Mouse (Mus musculus) midbrain, embryonic 12.5 days (tissue): ENCODE results near the gene Ccdc181. TPM values are rescaled to one million over a fixed set of nuclear protein-coding genes. Genes with fewer than 3 reads are reported as not detected.

Experiments
- ATAC-seq: fragments of 200-750 bp; cut with Nextera tagmentation; 2 replicates; pipeline ENCODE4 v1.8.0; 2017; ENCODE audit warnings: low read depth, moderate TSS enrichment, moderate library complexity; ENCODE audit not compliant: low FRiP score
- H3K27ac ChIP-seq: fragments of 300-500 bp; sonication (generic); replicated peaks from 2 replicates; pipeline ENCODE4 v1.5.1; 2016; ENCODE audit warnings: mild to moderate bottlenecking
- H3K27me3 ChIP-seq: fragments of 300-500 bp; sonication (generic); 2 replicates; pipeline ENCODE4 v1.6.1; 2016; ENCODE audit warnings: mild to moderate bottlenecking
- H3K36me3 ChIP-seq: fragments of 300-500 bp; sonication (generic); 2 replicates; pipeline ENCODE4 v1.6.1; 2016
- H3K4me1 ChIP-seq: fragments of 300-500 bp; sonication (generic); 2 replicates; pipeline ENCODE4 v1.6.1; 2016
- H3K4me2 ChIP-seq: fragments of 300-500 bp; sonication (generic); replicated peaks from 2 replicates; pipeline ENCODE4 v1.6.1; 2016; ENCODE audit warnings: mild to moderate bottlenecking, moderate library complexity
- H3K4me3 ChIP-seq: fragments of 300-500 bp; sonication (generic); 2 replicates; pipeline ENCODE4 v1.5.1; 2016; ENCODE audit warnings: mild to moderate bottlenecking
- H3K9ac ChIP-seq: fragments of 300-500 bp; sonication (generic); replicated peaks from 2 replicates; pipeline ENCODE4 v1.6.1; 2016; ENCODE audit warnings: mild to moderate bottlenecking, moderate library complexity
- H3K9me3 ChIP-seq: fragments of 300-500 bp; sonication (generic); 2 replicates; pipeline ENCODE4 v1.6.1; 2016; ENCODE audit warnings: mild to moderate bottlenecking
- WGBS: fragments of 180-500 bp; shearing (Covaris S2); methylation state at CpG from one replicate; pipeline ENCODE4 v1.1.7; 2016; 5-methylcytosine and 5-hydroxymethylcytosine counted together
- polyA plus RNA-seq: library from polyadenylated mRNA; unstranded; fragments of >200 nt; fragmentation: Nextera tagmentation; extraction: Ambion mirVana; gene quantifications from 2 replicates; pipeline ENCODE4 v1.2.1, GENCODE M21; 2016

Ccdc181 gene
- polyA plus RNA-seq, 1 experiment from 2014 or later = 16.8 TPM

DNA sequence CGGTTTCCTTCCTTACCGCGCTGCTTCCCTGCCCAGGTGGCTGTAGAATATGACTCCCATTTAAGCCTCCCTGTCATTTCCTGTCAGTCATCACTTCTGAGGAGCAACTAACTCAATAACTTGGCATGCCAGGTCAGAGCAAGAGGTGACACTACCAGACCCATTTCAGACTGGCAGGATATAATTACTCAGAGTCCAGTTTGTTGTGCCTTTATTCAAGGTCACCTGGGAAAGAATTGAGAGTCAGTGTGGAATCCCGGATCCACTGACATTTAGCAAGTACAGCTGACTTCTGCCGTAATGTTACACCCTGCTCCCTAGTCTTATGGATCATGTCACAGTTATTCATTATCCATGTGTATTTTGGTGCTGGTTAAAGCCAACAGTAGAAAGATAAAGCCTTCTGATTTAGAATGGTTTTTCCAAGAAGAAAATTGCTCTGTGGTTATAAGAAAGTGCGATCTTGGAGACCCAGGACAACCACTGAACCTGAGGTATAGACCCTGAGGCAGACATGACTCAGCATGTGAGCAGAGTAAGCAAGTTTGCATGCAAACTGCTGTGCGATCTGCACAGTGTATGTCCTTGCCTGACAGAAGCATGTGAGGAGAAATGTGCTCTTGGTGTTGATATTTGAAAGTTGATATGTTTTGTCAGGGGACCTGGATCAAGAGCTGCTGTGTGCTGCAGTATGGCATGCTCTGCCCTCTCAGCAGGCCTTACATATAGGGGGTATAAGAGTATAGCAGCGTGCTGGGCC is 24.8 kb upstream of the Ccdc181 start:
- H3K4me2 ChIP-seq = peak overlapping the region; percentile 64
- H3K36me3 ChIP-seq = no peaks in the 10 kb centered on the region
- peaks cover 20% of the 10 kb centered on the region for H3K4me1 ChIP-seq
- no peak overlapping the region for H3K9ac ChIP-seq
- WGBS = 66% methylated on average over 8 of the region's 8 CpGs
- peak overlapping the region; percentile 69; the same call in 1 of the 2 replicates for H3K4me3 ChIP-seq
- peaks cover 12% of the 10 kb centered on the region for H3K27me3 ChIP-seq
- no peak for ATAC-seq
- no peak overlapping the region for H3K27ac ChIP-seq
- no peaks in the 10 kb centered on the region for H3K9me3 ChIP-seq

GRCm38 (mm10) chr1:164251438-164251837 is 23.9 kb upstream of the Ccdc181 start:
- no peak overlapping the region for H3K4me3 ChIP-seq
- WGBS = 85% methylated on average over 1 of the region's 1 CpGs
- no peak overlapping the region for H3K4me2 ChIP-seq
- no peak overlapping the region for H3K9ac ChIP-seq
- no peaks in the 10 kb centered on the region for H3K9me3 ChIP-seq
- no peak for ATAC-seq
- no peak overlapping the region for H3K27ac ChIP-seq
- peaks cover 20% of the 10 kb centered on the region for H3K4me1 ChIP-seq
- peaks cover 9% of the 10 kb centered on the region for H3K27me3 ChIP-seq
- no peaks in the 10 kb centered on the region for H3K36me3 ChIP-seq

DNA sequence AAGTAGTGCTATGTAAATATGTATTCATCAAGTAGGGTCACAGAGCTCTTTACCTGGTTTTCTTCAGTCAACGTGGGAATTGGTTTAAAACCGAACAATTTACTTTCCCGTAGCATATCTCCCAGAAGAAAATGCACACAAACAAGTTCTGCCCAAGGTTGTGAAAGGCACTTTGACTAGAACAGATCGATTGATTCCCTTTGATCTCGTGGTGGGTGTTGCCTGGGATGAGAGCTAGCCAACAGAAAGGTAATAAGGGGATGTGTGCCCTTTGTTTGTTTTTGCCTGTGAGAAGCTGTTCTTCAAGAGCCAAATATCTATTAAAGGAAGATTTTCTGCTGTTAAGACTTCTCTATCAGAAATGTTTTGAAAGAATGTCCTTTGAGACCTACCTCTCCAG is 22.8 kb upstream of the Ccdc181 start:
- Histone ChIP-seq H3K4me3 (no peak overlapping the region), H3K9ac (no peak overlapping the region), H3K27me3 (peaks cover 5% of the 10 kb centered on the region), H3K9me3 (no peaks in the 10 kb centered on the region), H3K4me2 (no peak overlapping the region), H3K27ac (no peak overlapping the region), H3K36me3 (peaks cover 8% of the 10 kb centered on the region), H3K4me1 (peaks cover 20% of the 10 kb centered on the region)
- 78% methylated on average over 5 of the region's 5 CpGs for WGBS
- no peak for ATAC-seq

GRCm38 (mm10) chr1:164254836-164255235 is 20.5 kb upstream of the Ccdc181 start:
- H3K4me3 ChIP-seq = no peak overlapping the region
- peaks cover 10% of the 10 kb centered on the region for H3K4me1 ChIP-seq
- 76% methylated on average over 3 of the region's 3 CpGs for WGBS
- H3K9me3 ChIP-seq = no peaks in the 10 kb centered on the region
- no peak overlapping the region for H3K9ac ChIP-seq
- H3K27me3 ChIP-seq = peaks cover 4% of the 10 kb centered on the region; the same call in 1 of the 2 replicates
- peaks cover 8% of the 10 kb centered on the region for H3K36me3 ChIP-seq
- H3K4me2 ChIP-seq = no peak overlapping the region
- ATAC-seq = no peak
- H3K27ac ChIP-seq = no peak overlapping the region

DNA sequence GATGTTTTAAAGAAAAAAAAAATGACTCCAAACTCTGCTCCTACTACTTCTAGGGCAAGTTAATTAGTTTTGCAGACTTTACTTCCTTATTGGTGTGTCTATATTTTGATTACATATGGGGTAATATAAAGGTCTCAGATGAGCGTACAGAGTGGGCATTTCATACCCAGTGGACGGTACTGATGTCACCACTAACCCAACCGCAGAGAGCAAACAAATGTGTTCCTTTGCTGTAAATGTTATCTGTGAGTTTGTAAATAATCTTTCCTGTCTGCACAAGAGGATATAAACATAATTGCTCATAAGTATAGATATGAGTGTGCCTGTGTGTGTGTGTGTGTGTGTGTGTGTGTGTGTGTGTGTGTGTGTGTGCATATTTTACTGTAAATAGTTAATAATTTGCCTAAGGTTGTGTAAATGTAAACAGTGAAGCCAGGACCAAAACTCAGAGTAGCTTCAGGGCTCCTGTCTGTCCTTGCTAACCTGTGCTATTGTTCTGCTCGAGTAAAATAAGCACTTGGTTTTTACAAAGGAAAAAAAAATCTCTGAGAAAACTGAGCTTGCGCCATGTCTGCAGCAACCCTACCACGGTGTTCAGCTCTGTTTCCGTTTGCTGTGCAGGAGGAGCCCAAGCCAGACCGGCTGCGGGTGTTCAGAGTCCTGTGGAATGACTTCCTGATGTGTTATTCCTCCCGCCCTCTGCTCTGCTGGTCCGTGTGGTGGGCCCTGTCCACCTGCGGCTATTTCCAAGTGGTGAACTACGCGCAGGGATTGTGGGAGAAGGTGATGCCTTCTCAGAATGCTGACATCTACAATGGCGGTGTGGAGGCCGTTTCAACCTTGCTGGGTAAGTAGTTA is 15.0 kb upstream of the Ccdc181 start:
- no peak overlapping the region for H3K27ac ChIP-seq
- no peaks in the 10 kb centered on the region for H3K4me1 ChIP-seq
- no peaks in the 10 kb centered on the region for H3K9me3 ChIP-seq
- H3K36me3 ChIP-seq = peaks cover 20% of the 10 kb centered on the region
- no peak overlapping the region for H3K4me3 ChIP-seq
- no peaks in the 10 kb centered on the region for H3K27me3 ChIP-seq
- no peak for ATAC-seq
- 88% methylated on average over 16 of the region's 16 CpGs for WGBS
- no peak overlapping the region for H3K9ac ChIP-seq
- no peak overlapping the region for H3K4me2 ChIP-seq

- H3K36me3 ChIP-seq = peaks cover 20% of the 10 kb centered on the region
- no peak for ATAC-seq
- H3K27ac ChIP-seq = no peak overlapping the region
- H3K4me3 ChIP-seq = no peak overlapping the region
- no peaks in the 10 kb centered on the region for H3K4me1 ChIP-seq
- WGBS = 94% methylated on average over 7 of the region's 7 CpGs
- H3K9me3 ChIP-seq = no peaks in the 10 kb centered on the region
- H3K4me2 ChIP-seq = no peak overlapping the region
- H3K9ac ChIP-seq = no peak overlapping the region
- H3K27me3 ChIP-seq = no peaks in the 10 kb centered on the region
Observed at GRCm38 (mm10) chr1:164261553-164261952, 13.8 kb upstream of the Ccdc181 start.

- Histone ChIP-seq H3K9me3 (no peaks in the 10 kb centered on the region), H3K9ac (no peak overlapping the region), H3K27ac (no peak overlapping the region), H3K27me3 (no peaks in the 10 kb centered on the region), H3K4me3 (no peak overlapping the region), H3K4me1 (no peaks in the 10 kb centered on the region), H3K36me3 (no peaks in the 10 kb centered on the region), H3K4me2 (no peak overlapping the region)
- ATAC-seq = no peak
- 89% methylated on average over 7 of the region's 7 CpGs for WGBS
Observed at GRCm38 (mm10) chr1:164270941-164271340, 4.4 kb upstream of the Ccdc181 start.

DNA sequence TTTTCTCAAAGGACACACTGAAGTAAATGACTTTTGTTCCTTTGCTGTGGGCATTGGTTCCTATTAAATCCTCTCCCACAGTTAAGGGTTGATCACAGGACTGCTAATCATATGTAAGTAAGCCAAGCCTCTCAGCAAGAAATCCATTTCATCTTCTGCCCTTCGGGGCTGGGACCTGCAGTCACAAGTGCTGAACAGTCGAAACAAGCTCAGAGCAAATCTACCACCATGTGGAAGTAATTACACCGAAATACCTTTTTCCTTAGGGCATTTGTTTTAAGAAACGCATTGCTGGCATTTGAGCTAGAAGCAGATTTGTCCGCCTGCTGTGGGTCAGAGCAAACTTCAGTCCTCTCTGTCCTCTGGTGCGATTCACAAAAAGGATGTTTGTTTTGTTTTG is 1.7 kb upstream of the Ccdc181 start:
- Histone ChIP-seq H3K27ac (no peak overlapping the region), H3K9ac (no peak overlapping the region), H3K36me3 (no peaks in the 10 kb centered on the region), H3K4me1 (no peaks in the 10 kb centered on the region), H3K27me3 (no peaks in the 10 kb centered on the region), H3K4me2 (no peak overlapping the region), H3K9me3 (no peaks in the 10 kb centered on the region), H3K4me3 (no peak overlapping the region)
- no peak for ATAC-seq
- 73% methylated on average over 6 of the region's 6 CpGs for WGBS

GRCm38 (mm10) chr1:164276552-164276951 is 1.2 kb downstream of the Ccdc181 start:
- Histone ChIP-seq H3K36me3 (no peaks in the 10 kb centered on the region), H3K27ac (no peak overlapping the region), H3K4me1 (no peaks in the 10 kb centered on the region), H3K4me2 (no peak overlapping the region), H3K27me3 (no peaks in the 10 kb centered on the region), H3K9ac (no peak overlapping the region), H3K9me3 (no peaks in the 10 kb centered on the region), H3K4me3 (no peak overlapping the region)
- WGBS = 93% methylated on average over 3 of the region's 3 CpGs
- no peak for ATAC-seq

- Histone ChIP-seq H3K27me3 (no peaks in the 10 kb centered on the region), H3K4me1 (no peaks in the 10 kb centered on the region), H3K36me3 (no peaks in the 10 kb centered on the region), H3K9me3 (no peaks in the 10 kb centered on the region), H3K27ac (no peak overlapping the region), H3K4me3 (no peak overlapping the region), H3K4me2 (no peak overlapping the region), H3K9ac (no peak overlapping the region)
- WGBS = 66% methylated on average over 4 of the region's 4 CpGs
- ATAC-seq = no peak
Observed at GRCm38 (mm10) chr1:164279332-164279731, 3.9 kb downstream of the Ccdc181 start.

DNA sequence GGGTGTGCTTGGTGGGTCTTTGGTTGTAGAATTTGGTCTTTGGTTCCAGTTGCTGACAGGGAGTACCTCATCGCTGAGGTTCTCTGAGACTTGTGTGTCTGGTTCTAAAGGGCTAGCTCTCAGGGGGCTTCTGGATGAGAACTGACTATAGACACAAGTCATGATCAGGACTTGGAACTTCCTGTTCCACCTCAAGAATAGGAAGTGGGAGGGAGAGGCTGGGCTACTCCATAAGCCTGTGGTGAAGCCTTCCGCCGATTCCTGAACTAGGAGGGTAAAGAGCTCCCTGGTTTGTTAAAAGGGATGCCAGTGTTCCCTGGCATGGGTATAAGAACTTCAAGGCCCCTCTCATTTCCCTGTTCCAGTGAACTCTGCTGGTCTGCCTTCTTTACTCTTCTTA is 8.6 kb downstream of the Ccdc181 start:
- H3K4me1 ChIP-seq = no peaks in the 10 kb centered on the region
- H3K27ac ChIP-seq = no peak overlapping the region
- H3K4me2 ChIP-seq = no peak overlapping the region
- H3K9ac ChIP-seq = no peak overlapping the region
- H3K36me3 ChIP-seq = no peaks in the 10 kb centered on the region
- no peak overlapping the region for H3K4me3 ChIP-seq
- no peak for ATAC-seq
- no peaks in the 10 kb centered on the region for H3K9me3 ChIP-seq
- WGBS = 93% methylated on average over 3 of the region's 3 CpGs
- H3K27me3 ChIP-seq = no peaks in the 10 kb centered on the region

DNA sequence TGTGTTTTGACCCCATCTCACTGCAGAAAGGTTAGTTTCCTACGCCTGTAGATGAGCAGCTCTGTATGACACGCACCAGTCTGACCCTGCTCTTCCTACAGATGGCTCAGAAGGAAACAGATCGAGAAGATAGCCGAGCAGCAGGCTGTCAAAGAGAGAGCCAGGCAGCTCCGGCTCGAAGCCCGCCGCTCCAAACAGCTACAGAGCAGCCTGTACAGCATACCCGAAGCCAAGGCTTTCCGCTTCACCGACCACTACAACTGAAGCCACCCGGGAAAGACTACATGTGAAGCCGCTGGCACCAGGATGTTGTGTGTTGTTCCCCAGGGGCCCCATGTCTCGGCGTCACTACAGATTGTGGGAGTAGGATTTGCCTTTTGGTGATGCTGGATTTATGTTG is 12.0 kb downstream of the Ccdc181 start:
- Histone ChIP-seq H3K9me3 (no peaks in the 10 kb centered on the region), H3K4me1 (no peaks in the 10 kb centered on the region), H3K27ac (no peak overlapping the region), H3K27me3 (no peaks in the 10 kb centered on the region), H3K4me3 (no peak overlapping the region), H3K36me3 (peaks cover 18% of the 10 kb centered on the region), H3K4me2 (no peak overlapping the region), H3K9ac (no peak overlapping the region)
- no peak for ATAC-seq
- 65% methylated on average over 15 of the region's 15 CpGs for WGBS
